Mouse (Mus musculus) heart, embryonic 14.5 days (tissue): Measurements from ENCODE around the gene Psme2b. TPM values are rescaled to one million over a fixed set of nuclear protein-coding genes. Genes with fewer than 3 reads are reported as not detected.

Experiments
- ATAC-seq: fragments of 200-750 bp; cut with Nextera tagmentation; 2 replicates; pipeline ENCODE4 v1.8.0; 2017; ENCODE audit warnings: low read depth, moderate TSS enrichment; ENCODE audit not compliant: insufficient number of reproducible peaks, insufficient read depth, low FRiP score
- H3K27ac ChIP-seq, 2 experiments: fragments of 200-500 bp in 1 of 2; fragments of 300-500 bp in 1 of 2; sonication (generic) in 1 of 2; replicated peaks in 1 of 2; 2 replicates each; pipeline ENCODE4 v1.5.1; 2012 to 2014; ENCODE audit warnings: low read depth in 2 of 2, low read length in 2 of 2, control low read depth in 1 of 2, mild to moderate bottlenecking in 1 of 2, mixed read lengths in 1 of 2; ENCODE audit not compliant: control insufficient read depth in 1 of 2, insufficient read depth in 1 of 2
- H3K27me3 ChIP-seq: fragments of 300-500 bp; sonication (generic); 2 replicates; pipeline ENCODE4 v1.6.1; 2014; ENCODE audit warnings: mild to moderate bottlenecking, low read length, control low read depth; ENCODE audit not compliant: control insufficient read depth, insufficient read depth
- H3K36me3 ChIP-seq: fragments of 300-500 bp; sonication (generic); 2 replicates; pipeline ENCODE4 v1.6.1; 2014; ENCODE audit warnings: mild to moderate bottlenecking, control low read depth, low read length, mixed read lengths; ENCODE audit not compliant: control insufficient read depth, insufficient read depth
- H3K4me1 ChIP-seq, 2 experiments: fragments of 200-500 bp in 1 of 2; fragments of 300-500 bp in 1 of 2; sonication (generic) in 1 of 2; 2 replicates each; pipeline ENCODE4 v1.6.1; 2012 to 2014; ENCODE audit warnings: low read length in 2 of 2, control low read depth in 1 of 2, mixed read lengths in 1 of 2; ENCODE audit not compliant: control insufficient read depth in 2 of 2, insufficient read depth in 2 of 2
- H3K4me2 ChIP-seq: fragments of 300-500 bp; sonication (generic); 2 replicates; pipeline ENCODE4 v1.6.1; 2014; ENCODE audit warnings: mild to moderate bottlenecking, low read length
- H3K4me3 ChIP-seq, 2 experiments: fragments of 200-500 bp in 1 of 2; fragments of 300-500 bp in 1 of 2; sonication (generic) in 1 of 2; 2 replicates each; pipeline ENCODE4 v1.5.1; 2012 to 2014; ENCODE audit warnings: low read length in 2 of 2, mild to moderate bottlenecking in 2 of 2, control low read depth in 1 of 2, low read depth in 1 of 2, moderate library complexity in 1 of 2; ENCODE audit not compliant: control insufficient read depth in 1 of 2, insufficient read depth in 1 of 2
- H3K9ac ChIP-seq: fragments of 300-500 bp; sonication (generic); 2 replicates; pipeline ENCODE4 v1.6.1; 2014; ENCODE audit warnings: mild to moderate bottlenecking, low read length
- H3K9me3 ChIP-seq: fragments of 300-500 bp; sonication (generic); 2 replicates; pipeline ENCODE4 v1.6.1; 2016; ENCODE audit warnings: low read length, control low read depth; ENCODE audit not compliant: control insufficient read depth
- WGBS: fragments of 180-500 bp; shearing (Covaris S2); extraction: QIAGEN DNeasy Blood & Tissue Kit; methylation state at CpG from one replicate; pipeline ENCODE4 v1.1.7; 2014; 5-methylcytosine and 5-hydroxymethylcytosine counted together
- polyA plus RNA-seq: library from polyadenylated mRNA; unstranded; fragments of >200 nt; fragmentation: Nextera tagmentation; extraction: Ambion mirVana; gene quantifications from 2 replicates; pipeline ENCODE4 v1.2.1, GENCODE M21; 2014

The Psme2b gene
- polyA plus RNA-seq, 1 experiment from 2014 or later = 2.2 TPM

- H3K4me1 ChIP-seq = no peaks in the 10 kb centered on the region
- 59% methylated on average over 2 of the region's 2 CpGs for WGBS
- H3K4me2 ChIP-seq = no peak overlapping the region
- H3K9ac ChIP-seq = no peak overlapping the region
- no peaks in the 10 kb centered on the region for H3K9me3 ChIP-seq
- no peak overlapping the region for H3K27ac ChIP-seq
- H3K27me3 ChIP-seq = no peaks in the 10 kb centered on the region
- ATAC-seq = no peak
- no peaks in the 10 kb centered on the region for H3K36me3 ChIP-seq
- H3K4me3 ChIP-seq = no peak overlapping the region
Measured at GRCm38 (mm10) chr11:48898812-48899431, 47.1 kb downstream of the Psme2b start.

Other genes starting within 250 kb of the Psme2b start
- 462 and 512 TPM in 2 replicates for gene Rack1, start 145.9 kb downstream of the Psme2b start, polyA plus RNA-seq
- 3.2 and 3.8 TPM in 2 replicates for gene Trim41, start 128.8 kb downstream of the Psme2b start, polyA plus RNA-seq
- gene Trim7, start 120.0 kb downstream of the Psme2b start, polyA plus RNA-seq = 1.4 and 1.5 TPM in 2 replicates
- gene Gm12184, start 119.5 kb downstream of the Psme2b start, polyA plus RNA-seq = 5.7 and 7.0 TPM in 2 replicates
- 10.2 and 11.0 TPM in 2 replicates for gene Irgm1, start 74.5 kb downstream of the Psme2b start, polyA plus RNA-seq
- gene Gm5431, start 44.0 kb downstream of the Psme2b start, polyA plus RNA-seq = 0.30 TPM in 1 of 2 replicates, not detected in the other
- not detected in 2 replicates for gene Olfr56, start 32.7 kb upstream of the Psme2b start, polyA plus RNA-seq
- gene 9930111J21Rik1, start 33.2 kb upstream of the Psme2b start, polyA plus RNA-seq = 0.57 and 0.59 TPM in 2 replicates
- gene Gm12185, start 46.0 kb upstream of the Psme2b start, polyA plus RNA-seq = not detected in 2 replicates
- gene Tgtp1, start 48.0 kb upstream of the Psme2b start, polyA plus RNA-seq = 0.18 TPM in 1 of 2 replicates, not detected in the other
- gene 9930111J21Rik2, start 105.1 kb upstream of the Psme2b start, polyA plus RNA-seq = 0.26 and 1.00 TPM in 2 replicates
- gene Tgtp2, start 118.0 kb upstream of the Psme2b start, polyA plus RNA-seq = 0.09 TPM in 1 of 2 replicates, not detected in the other
- gene Ifi47, start 130.4 kb upstream of the Psme2b start, polyA plus RNA-seq = 0.98 and 1.3 TPM in 2 replicates
- gene Olfr1396, start 168.7 kb upstream of the Psme2b start, polyA plus RNA-seq = not detected in 2 replicates
- gene Olfr1395, start 196.1 kb upstream of the Psme2b start, polyA plus RNA-seq = not detected in 2 replicates
- gene Olfr1394, start 208.2 kb upstream of the Psme2b start, polyA plus RNA-seq = not detected in 2 replicates
- 4.4 and 5.9 TPM in 2 replicates for gene Btnl9, start 241.0 kb upstream of the Psme2b start, polyA plus RNA-seq